Comparison of ENCODE assay signal across 1 mouse cellular context in the genomic region with DNA sequence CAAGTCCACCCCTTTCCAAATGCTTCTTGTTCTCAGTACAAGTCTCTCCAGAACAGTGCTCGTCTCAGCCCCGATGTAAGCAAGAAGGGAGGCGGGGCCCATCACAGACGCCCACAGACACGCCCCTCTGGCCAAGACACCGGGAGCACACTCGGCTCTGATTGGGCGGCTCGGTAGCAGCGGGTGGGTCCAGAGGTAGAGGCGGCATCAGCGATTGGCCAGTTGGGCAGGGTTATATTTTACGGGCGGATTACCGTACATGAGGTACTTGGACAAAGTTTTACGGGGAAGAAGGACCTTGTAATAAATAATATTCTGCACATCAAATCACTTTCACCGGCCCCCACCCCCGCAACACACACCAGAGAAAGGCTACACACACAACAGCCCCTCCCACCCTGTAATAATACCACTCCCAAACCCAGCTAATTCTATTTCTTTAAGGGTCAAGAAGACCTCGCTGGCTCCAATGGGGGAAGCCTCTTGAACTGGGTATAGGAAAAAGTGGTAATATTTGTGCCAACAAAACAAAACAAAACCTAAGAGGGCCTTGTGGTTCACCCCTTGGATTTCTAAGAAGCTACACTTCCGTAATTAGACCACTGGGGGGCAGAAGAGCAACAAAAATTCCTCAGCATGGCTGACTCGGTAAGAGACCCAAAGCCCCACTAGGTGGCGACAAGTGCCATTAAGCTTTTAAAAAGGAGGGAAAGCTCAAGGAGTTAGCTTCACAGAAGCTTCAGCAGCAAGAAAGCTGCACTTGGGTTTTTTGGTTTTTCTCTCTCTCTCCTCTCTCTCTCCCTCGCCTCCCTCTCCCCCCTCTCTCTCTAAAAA.
TF ChIP-seq lines count a peak whose summit lies in the region.

No protein-coding gene starts in this region.

TF ChIP-seq in CH12.LX, 34 proteins besides CTCF, POLR2A, EP300 and RAD21:
- TF ChIP-seq MYC (IDR thresholded peaks at IDR 0.05; ENCODE audit: low read depth, low read length) = peak; percentile 29; the same call in 1 of the 2 replicates
- peak; percentile 85 for TF ChIP-seq SMC3 (IDR thresholded peaks at IDR 0.05; ENCODE audit: low read depth, low read length)
- TF ChIP-seq ELF1 (IDR thresholded peaks at IDR 0.05; ENCODE audit: low read depth, low read length) = no peak
